Mouse (Mus musculus) gonadal fat pad, adult 2 months (tissue): ENCODE results near the gene Trip10. TPM values are rescaled to one million over a fixed set of nuclear protein-coding genes. Genes with fewer than 3 reads are reported as not detected.
"Not testable (repeated sequence)": the region's sequence is repeated elsewhere in the genome, so short reads cannot be mapped to it uniquely, and the experiment has no call there.

ENCODE experiments used
- DNase-seq: peaks from one replicate; pipeline ENCODE4 v3.0.0-alpha.2; 2012; ENCODE audit warnings: low read depth
- polyA plus RNA-seq: library from polyadenylated mRNA; depleted of rRNA; stranded (reverse); fragments of >200 nt; gene quantifications from 2 replicates; pipeline ENCODE4 v1.2.3, GENCODE M21; 2012

Trip10 gene
- polyA plus RNA-seq, 1 experiment: 27.5 TPM

DNA sequence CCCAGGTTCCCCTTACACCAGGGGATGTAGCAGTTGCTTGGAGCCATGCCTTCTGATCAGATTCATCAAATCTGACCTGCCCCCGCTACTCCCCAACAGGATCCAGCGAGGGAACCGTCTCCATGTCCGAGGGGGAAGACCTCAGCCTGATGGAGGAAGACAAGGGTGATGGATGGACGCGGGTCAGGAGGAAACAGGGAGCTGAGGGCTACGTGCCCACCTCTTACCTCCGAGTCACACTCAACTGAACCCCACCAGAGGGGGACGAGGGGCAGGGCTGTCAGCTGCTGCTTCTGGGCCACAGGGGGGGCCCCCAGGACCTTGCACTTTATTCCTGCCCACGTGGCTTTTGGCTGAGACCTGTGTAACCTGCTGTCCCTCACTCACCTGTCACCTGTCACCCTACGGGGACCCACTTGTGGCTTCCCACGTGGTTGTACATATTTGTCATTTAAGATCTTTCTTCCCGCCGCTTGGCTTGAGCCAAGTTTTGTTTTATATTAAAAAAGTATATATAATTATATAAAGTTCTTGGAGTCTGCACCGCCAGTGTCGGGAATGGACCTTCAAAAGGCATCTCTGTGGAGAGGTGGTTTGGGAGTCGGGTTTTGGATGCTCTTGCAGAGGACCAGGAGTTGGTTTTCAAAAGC is 13.8 kb downstream of the Trip10 start:
- DNase-seq: no peak

DNA sequence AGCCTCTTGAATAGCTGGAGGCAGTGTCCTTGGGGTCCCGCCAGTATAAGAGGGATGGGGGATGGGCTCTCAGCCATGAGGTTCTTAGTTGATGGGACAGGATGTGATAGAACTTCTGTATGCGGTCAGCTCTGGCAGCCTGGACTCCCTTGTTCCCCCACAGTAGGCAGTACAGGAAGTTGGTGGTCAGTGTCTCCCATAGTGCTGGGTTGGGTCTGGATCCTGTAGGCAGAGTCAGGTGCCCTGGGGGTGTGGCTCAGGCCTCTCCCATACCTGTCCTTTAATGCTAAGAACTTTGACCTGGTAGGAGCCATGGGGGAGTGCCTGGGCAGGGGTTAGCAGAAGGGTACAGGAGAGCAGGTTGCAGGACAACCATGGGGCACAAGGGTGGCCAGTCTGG is 14.9 kb downstream of the Trip10 start:
- no peak for DNase-seq

DNA sequence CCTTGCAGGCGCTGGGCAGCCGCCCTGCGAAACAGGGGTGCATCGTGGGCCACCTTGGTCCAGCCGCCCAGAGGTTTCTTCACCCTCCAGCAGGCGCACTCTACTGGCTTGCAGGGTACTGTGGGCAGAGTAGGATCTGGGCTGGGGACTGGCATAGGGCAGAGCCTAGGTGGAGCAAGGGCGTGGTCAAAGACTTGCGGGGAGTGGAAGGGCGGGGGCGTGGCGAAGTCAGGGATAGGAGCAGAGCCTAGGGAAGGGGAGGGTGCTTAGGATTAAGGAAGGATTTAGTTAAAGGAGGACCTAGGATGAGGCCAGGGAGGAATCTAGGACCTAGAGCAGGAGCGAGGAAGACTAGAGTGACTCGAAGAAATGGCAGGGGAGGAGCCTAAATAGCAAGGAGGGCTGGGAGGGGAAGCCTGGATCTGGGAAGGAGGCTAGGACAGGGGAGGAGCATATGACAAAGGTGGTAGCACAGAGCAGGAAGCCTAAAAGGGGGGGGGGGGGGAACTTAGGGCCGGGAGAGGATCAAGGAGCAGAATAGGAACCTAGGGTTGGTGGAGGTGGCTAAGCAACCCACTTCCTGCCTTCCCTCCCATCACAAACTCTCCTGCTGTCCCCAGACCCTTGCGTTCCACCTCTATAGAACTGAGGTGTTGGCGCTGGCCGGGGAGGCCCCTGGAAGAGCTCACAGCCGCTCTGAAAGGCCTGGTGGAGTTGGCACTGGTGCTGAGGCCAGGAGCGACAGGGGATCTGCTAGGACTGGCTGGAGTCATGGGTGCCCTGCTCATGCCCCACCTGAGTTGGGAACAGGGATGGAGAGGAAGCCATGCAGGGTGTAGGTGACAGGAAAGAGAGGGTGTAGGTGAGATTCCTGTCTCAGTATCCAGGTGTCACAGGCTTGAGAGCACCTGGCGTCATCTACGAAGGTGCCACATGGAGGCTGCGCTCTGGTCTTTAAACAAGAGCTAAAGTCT is 16.0 kb downstream of the Trip10 start:
- no peak for DNase-seq

DNA sequence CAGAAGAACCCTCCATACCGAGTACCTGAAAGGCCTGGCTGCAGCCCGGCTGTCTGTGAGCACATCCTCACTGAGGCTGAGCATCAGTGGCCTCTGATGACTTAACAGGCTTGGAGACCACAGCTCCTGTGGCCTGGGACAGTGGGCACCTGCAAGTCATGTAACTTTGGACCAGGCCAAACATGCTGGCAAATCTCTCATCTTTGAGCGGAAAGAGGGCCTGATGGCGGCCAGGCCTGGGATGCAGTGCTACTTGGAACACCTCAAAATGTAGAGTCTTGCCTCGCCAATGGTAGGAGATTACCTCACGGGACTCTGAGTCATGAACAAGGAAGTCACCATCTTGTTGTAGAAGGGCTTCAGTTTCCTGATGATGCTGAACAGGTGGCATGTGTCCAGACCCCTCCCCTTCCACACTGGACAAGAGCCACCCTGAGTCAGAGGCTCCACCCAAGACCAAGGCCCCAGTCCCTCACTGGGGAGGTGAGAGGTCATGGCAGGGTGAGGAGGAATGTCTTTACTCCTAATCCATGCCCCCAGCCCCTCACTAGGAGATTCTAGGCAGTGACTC is 18.4 kb downstream of the Trip10 start:
- no peak for DNase-seq

DNA sequence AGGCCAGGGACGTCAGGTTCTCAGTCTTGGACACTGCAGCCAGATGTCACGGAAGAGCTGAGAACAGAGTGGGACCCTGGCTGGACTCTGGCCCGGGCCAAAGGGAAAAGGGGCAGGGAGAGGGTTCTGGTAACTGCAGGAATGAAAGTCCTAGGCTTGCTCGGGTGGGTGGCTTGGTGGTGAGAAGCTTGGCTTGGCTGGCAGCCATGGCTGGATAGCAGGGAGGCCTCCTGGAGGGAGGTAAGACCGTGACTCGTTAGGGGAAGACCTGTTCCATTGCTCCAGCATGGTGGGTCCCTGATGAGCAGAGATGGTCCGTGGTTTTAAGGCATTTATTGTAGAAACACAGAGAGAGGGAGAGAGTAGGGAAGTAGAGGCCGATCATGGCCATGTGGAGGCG is 22.0 kb downstream of the Trip10 start:
- DNase-seq: no peak

DNA sequence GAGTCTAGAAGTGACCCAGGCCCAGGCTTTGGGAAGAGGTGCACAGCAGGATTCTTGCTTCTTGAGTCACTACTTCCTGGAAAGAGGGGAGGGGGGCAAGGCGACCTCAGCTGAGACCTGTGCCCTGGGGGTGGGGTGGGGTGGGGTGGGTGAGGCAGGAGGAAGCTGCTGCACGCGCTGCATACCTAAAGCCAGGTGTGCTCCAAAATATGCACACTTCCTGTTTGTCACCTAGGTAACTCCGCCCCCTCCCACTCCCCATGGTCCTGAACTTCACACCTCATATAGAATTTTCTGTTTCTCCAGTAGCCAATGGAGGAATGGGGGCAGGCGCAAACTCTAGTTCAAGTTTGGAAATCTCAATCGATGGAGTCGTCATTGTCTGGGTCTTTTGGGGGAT is 24.6 kb downstream of the Trip10 start:
- no peak for DNase-seq

DNA sequence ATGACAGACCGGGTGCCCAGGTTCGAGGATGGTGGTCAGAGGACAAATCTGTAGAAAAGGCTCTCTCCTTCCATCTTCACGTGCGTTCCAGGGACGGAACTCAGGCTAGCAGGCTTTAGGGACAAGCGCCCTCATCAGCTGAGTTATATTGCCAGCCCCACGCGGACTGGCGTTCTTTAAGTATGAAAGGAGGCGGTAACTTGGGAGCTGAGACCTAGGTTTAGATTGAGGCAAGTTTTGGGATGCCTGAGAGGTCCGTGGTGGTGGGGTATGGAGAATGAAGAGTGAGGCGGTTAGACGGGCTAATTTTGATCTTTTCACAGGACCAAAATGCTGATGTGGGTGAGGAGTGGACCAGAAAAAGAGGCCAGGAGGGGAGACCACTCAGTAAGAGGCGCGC is 25.4 kb downstream of the Trip10 start:
- DNase-seq: no peak

DNA sequence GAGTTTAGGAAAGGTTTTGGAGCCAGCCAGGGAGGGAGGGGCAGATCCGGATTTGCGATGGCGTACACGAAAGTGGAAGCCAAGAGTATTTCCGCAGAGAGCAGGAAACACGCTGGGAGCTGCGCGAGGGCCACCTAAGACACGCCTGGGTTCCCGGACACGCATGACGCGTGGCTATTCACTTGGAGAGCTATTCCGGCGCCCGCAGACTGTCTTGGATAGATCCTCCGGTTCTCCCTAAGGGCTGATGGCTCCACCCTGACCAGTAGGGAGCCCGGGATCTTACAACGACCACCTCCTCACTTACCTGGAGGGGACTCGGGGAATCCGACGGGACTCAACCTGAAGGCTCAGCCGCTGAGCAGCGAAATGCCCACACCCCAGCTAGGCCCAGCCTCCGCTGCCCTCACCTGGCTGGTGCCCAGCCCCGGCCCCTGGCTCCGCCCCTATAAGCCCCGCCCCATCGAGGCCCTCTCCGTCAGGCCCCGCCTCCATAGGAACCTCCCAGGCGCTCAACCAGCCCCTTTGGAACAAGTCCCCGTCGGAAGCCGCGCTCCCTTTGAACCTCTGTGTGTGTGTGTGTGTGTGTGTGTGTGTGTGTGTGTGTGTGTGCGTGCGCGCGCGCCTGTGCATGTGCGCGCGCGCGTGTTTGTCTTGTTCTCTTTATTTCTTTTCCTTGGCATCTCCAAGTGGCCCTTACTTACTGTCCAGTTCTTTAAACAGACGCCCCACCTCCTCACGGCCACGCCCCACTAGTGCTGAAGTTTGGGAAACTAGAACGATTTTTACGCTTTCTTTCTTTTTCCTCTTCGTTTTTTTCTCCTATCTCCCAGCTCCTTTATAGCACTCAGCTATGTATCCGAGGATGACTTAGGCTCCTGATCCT is 26.1 kb downstream of the Trip10 start:
- DNase-seq: no peak

DNA sequence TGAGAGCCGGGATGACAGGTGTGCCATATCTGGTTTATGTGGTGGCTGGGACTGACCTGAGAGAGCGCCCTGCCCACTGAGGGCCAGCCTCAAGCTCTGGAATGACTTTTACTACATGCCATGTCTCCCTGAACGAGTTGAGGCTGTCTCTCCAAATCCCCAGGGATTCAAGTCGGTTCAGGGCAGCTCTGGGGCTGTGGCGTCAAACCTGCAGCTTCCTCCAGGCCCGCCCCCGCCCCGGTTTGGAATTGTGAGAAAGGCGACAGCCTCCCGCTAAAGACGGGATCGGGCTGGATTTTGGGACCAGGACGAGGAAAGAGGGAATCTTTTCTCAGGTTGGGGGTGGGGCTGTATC is 26.7 kb downstream of the Trip10 start:
- no peak for DNase-seq

DNA sequence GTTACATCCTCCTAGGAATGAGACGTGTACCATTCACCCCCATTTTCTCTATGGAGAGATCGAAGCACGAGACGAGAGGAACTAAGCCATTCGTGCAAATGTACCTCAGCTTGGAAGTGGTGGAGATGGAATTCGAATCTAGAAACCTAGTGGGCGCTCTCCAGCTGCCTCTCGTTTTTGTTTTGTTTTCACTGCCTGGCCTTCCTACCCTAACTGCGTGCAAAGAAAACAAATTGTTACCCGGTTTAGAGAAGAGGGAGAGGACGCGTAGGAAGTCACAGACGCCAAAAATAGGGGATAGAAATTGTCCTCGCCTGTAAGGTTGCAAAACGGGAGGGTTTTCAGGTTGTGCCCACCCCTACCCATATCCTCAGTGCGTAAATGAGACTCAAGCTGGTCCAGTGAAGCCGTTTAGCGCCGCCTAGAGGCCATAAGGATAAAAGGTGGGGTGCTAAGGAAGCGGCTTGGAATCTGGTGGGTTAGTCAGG is 27.4 kb downstream of the Trip10 start:
- no peak for DNase-seq

DNA sequence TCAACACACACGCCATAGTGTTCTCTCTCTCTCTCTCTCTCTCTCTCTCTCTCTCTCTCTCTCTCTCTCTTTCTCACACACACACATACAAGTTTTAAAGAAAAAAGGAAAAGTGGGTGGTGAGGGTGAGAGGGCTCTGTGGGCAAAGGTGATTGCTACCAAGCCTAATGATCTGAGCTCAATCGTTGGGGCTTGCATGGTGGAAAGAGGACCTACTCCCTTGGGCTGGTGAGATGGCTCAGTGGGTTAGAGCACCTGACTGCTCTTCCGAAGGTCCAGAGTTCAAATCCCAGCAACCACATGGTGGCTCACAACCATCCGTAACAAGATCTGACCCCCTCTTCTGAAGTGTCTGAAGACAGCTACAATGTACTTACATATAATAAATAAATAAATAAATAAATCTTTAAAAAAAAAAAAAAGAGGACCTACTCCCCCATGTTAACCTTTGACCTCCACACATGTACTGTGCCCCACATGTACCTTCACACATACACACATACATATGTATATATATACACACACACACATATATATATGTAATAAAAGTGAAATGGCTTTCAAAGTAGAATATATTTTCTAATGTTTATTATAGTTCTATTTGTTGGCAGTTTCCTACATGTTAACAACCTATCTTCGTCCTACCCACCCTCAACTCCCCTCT is 28.5 kb downstream of the Trip10 start:
- not testable (repeated sequence) for DNase-seq

DNA sequence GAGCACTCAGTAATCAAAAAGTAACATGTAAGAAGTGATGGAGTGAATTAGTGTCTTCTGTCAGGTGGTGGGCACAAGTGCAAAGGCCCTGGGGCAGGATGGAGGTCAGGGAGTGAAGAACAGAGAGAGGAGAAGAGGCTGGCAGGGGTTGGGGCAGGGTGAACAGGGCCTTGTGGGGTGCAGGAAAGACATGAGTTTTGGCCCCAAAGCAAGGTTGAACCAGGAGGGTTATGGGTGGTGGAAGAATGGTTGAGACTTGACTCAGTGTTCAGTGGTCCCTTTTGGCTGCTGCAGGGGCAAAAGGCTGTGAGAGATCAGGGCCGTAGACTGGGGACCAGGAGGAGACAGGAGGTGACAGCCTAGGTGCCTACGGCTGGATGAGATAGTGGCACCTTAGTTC is 29.3 kb downstream of the Trip10 start:
- DNase-seq: no peak

DNA sequence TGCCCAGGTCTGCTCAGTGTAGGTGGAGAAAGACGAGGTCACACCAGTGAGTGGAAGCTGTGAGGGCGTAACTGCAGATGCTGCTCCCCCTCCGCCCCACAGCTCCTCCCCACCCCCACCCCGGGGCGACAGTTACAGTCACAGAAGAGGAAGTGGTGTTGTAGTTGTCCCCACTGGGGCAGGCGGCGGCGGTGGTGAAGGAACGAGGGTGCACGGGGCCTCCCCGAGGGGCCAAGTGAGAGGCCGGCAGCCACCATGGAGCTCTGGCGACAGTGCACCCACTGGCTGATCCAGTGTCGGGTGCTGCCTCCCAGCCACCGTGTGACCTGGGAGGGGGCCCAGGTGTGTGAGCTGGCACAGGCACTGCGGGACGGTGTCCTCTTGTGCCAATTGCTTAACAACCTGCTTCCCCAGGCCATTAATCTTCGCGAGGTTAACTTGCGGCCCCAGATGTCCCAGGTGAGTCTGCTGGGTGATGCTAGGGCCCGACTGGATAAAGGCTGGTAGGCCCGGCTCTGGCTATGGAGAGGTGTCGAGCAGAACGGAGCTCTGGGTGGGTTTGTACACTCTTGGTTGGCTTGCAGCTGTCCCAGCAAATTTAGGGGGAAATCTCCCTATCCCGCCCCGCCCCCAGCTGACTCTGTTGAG is 29.8 kb downstream of the Trip10 start, which contains the start of gene Vav1:
Vav1 (plus strand) TSS at position 158 of the 648 bp plus-strand sequence.
- DNase-seq: no peak

DNA sequence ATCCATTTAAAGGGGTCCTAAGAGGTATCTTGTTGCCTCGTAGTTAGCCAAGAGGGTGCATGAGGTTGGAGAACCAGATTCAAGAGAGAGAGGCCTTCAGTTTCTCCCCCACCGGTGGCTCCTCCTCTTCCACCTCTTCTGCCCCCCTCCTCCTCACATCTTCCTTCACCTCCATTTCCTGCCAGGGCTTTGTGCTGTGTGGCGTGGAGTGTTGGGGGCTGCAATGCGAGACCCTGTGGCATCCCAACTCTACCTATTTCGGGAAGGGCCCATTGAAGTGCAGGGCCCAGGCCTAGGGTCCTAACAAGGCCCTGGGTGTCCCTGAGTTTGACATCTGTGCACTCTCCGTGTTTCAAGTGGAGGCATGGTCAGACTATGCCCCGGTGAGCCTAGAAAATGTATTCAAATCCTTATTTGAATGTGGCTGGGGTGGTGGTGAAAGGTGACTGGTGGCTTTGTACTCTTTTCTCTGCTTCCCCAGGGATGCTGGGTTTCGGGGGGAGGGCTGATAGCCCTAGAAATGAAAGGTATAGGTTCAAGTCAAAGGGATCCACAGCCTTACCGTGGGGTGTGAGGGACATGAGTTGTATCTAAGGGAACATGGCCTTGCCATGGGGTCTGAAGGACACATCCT is 30.5 kb downstream of the Trip10 start:
- no peak for DNase-seq

DNA sequence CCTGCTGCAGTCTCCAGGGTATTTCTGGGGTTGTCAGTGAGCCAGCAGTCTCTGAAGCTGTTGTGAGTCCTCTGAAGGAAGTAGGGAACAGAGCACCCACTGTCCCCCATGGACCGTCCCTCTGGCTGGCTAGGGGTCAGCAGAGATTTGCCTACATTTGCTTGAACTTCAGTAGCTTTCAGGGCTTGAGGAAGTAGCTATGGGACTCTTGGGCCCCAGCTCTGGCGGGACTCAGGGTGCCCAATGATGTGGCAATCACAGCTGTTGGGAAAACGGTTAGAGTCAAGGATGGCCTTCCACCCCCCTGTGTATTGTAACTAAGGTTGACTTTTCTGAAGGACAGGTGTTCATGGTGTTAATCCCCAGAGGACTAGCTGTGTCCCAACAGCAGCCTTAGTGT is 31.2 kb downstream of the Trip10 start:
- no peak for DNase-seq

DNA sequence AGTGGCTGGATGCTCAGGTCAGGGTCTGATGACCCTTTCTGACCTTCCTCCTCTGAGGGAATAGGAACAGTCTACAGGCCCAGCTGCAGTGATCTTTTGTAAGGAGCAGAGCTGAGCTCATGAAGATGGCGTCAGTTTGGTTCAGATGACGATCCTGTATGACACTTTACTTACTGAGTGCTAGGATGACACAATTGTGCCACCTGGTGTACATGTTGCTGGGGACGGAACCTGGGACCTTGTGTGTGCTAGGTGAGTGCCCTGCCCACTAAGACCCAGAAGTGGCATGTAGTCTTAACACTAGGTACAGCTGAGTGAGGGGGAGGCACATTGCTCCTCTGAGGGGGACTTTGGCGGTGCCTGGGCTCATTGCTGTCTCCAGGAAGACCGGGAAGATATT is 34.7 kb downstream of the Trip10 start:
- DNase-seq: no peak

DNA sequence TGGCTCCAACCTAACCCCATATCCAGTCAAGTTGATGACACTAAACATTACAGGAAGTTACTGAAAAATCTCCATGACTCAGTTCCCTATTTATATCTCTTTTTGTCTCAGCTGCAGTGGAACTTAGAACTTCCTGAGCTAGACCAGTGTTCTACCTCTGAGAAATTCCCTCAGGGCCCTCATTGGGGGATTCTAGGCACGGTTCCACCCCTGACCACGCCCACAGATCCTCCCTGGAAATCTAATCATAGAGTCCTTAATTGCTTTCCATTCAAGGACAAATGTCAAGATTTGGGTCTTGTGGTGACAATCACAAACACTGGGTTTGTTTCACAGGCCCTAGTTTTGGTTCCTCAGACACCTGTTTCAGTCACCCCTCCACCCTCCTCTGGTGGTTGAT is 35.8 kb downstream of the Trip10 start:
- no peak for DNase-seq

DNA sequence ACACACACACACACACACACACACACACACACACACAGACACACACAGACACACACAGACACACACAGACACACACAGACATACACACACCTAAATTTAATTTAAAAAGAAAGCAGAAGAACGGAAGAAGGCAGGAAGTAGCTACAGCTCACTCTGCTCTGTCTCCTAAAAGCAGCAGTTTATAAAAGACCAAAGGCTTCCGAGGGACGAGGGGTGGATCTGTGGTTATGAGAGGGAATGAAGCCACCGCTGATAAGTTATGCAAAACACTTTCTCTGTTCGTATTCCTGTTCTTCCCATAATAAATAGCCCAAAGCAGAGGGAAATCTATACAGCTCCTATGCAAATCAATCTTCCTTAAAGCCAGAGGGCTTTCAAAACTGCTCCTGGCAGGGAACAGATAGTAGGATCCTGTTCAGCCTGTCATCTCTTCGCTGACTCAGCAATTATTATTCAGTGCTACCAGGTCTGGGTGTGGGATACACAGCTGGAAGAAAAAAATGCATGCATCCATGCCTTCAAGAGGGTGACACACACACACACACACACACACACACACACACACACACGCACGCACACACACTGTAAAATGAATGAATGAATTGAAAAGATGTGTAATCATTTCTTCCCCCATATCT is 37.6 kb downstream of the Trip10 start:
- DNase-seq: no peak

DNA sequence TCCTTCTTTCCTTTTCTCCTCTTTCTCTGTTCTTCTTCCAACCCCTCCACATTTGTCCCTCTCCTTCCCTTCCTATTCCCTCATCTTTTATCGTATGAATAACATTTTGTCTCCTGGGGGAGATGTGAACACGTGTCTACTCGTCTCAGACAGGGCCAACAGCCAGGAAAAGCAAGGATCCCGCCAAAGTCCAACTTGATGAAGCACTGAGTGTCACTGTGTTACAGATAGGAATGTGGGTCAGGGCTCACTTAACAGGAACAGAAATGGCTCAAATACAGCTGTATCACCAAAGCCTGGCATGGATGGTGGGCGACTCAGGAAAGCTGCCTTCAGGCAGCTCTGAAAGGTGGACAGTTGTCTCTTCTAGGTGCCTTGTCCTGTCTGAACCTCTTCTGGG is 40.0 kb downstream of the Trip10 start:
- DNase-seq: no peak
